Mouse (Mus musculus): ENCODE measurements at regions not wholly inside any gene's neighbourhood (a gene's known extent, or its start where the extent isn't known, plus 50 kb on each side); places are given as distances from the start of the nearest gene placed in this dataset.
"Not testable (repeated sequence)": the region's sequence is repeated elsewhere in the genome, so short reads cannot be mapped to it uniquely, and the experiment has no call there.

DNA sequence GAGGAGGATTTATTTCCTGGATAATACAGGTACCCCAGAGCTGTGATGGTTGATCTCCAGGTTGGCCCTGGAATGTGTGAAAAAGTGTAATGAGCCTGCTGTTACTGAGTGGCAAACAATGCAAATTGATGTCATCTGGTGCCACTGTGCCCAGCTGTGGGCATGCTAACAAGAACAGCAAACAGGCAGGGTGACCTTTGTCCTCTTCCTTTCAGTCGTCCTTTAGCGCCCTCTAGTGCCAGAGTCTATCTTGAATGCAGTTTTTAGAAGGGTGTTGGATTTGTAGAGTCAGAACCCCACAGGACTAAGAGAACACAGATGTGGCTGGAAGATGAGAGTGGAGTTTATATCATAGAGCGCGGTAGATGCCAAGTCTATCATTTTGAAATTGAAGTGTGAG, 164.3 kb downstream of the Sdhaf3 start:
- DNase-seq: peak; percentile 34

- no peak for DNase-seq
Observed at GRCm38 (mm10) chr6:7133042-7133441, 177.2 kb downstream of the Sdhaf3 start.

DNA sequence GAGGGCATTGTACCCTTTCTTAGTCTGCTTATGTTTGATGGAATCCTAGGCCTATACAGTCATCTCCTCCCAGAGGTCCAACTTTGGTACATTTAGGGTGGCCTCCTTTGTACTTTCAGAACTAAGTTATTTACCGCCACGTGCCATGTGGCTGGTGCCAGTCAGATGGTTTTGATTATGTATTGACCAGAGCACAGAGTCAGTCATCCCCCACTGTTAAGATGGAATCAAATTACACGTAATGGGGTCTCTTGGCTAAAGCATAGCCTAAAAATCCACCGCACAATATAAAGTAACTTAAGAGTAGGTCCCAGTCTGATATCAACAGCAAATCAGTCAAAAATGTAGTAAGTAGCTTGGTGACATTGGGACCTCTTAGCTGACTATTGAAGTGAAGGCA, 178.3 kb downstream of the Sdhaf3 start:
- DNase-seq: no peak

DNA sequence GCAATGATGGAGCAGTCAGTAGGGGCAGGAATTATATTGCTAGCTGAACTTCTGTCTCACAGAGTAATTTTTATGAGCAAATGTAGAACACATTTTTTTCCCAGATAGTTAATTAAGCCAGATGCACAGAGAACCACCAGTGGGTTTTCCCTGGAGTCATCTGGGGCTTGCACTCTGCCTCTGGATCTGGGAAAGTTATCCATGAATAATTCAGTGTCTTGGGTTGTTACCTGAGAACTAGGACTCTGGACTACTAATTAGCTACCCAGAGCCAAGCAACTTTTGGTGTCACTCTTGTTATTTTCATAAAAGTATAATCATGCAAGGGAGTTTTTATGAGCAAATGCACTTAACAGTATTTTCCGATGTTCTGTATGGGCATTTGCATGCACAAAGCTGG, 179.1 kb downstream of the Sdhaf3 start:
- DNase-seq: no peak

- DNase-seq: no peak
Observed at GRCm38 (mm10) chr6:7181711-7182110, 225.9 kb downstream of the Sdhaf3 start.

GRCm38 (mm10) chr6:7199046-7199599, 243.3 kb downstream of the Sdhaf3 start:
- no peak for DNase-seq

DNA sequence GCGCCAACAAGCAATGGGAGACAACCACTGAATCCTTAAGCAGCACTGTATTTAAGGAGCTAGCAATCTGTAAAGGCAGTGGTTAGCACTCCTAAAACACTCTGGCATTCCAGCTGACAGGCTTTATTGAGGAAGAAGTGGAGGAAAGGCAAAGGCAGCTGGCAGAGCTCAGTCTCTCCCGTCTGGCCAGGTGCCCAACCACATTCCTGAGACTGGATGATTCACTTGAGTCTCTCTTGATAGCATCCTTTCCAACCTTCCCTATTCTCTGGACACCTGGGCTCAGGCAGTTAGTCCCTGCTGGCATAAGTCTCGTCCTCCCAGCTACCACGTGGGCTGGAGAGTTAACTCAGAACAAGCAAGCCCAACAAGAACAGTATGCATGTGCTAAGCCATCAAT, 260.1 kb downstream of the Sdhaf3 start:
- DNase-seq: peak; percentile 2

- no peak for DNase-seq
Observed at GRCm38 (mm10) chr6:7252286-7252685, 296.5 kb downstream of the Sdhaf3 start.

- DNase-seq: no peak
Observed at GRCm38 (mm10) chr6:7277431-7277830, 277.2 kb upstream of the Tac1 start.

- no peak for DNase-seq
Observed at GRCm38 (mm10) chr6:7306956-7307355, 247.7 kb upstream of the Tac1 start.

- DNase-seq: no peak
Observed at GRCm38 (mm10) chr6:7313496-7313895, 241.2 kb upstream of the Tac1 start.

- DNase-seq: no peak
Observed at GRCm38 (mm10) chr6:7326974-7327373, 227.7 kb upstream of the Tac1 start.

GRCm38 (mm10) chr6:7356634-7357033, 198.0 kb upstream of the Tac1 start:
- DNase-seq: peak; percentile 2

DNA sequence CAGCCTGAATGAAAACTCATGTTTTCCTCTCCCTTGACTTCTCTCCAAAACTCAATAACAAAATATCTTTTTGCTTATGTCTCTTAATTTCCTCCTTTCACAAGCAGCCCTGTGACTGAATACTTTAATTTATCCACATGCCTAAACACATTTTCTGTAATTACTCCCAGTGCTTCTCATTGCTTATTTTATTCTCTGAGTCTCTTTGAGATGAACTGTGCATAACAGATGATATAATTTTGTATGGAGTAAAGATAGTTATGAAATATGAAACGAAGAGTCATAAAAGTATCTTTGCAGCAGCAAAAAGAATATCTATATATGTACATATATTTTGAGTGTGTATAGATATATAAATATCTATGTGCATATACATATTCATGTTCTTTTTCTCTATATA, 187.5 kb upstream of the Tac1 start:
- DNase-seq: no peak

DNA sequence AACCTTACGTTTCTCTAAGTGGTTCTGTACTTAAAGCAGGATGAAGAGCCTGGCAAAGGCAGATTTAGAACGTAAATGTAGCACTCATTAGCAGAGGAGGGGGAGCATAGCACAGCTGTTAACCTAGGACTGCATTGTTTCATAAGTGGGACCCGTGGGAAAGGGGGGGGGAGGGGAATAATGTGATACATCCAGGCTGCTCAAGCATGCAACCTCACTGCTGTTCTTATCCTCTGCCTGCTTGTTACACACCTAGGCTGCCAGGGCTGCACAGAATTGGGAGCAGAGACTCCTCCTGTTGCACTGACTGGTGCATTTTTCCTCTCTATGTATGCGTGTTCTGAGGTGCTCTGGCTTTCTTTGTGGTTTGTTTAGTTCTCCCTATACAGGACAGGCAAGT, 180.1 kb upstream of the Tac1 start:
- DNase-seq: no peak

GRCm38 (mm10) chr6:7375851-7376250, 178.8 kb upstream of the Tac1 start:
- no peak for DNase-seq

GRCm38 (mm10) chr6:7378651-7379050, 176.0 kb upstream of the Tac1 start:
- DNase-seq: no peak

- DNase-seq: no peak
Observed at GRCm38 (mm10) chr6:7424731-7425130, 129.9 kb upstream of the Tac1 start.

DNA sequence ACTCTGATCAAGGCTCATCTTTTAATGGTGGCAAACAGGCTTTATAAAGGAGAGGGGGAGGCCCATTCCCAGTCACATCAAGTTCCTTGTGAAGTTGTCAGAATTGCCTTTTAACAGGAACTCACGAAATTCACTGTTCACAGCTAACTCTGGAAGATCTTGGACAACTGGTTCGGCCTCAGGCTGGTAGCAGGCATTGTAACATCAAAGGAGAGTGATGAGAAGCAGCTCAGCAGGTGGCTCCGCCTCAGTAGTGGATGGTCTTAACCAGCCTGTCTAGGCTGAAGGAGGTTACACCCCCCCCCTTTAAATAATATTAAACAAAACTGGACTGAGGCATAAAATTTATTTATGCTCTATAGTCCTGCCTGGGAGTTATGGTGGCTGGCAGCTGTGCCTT, 113.0 kb upstream of the Tac1 start:
- DNase-seq: no peak

- not testable (repeated sequence) for DNase-seq
Observed at GRCm38 (mm10) chr6:7442286-7442685, 112.4 kb upstream of the Tac1 start.

DNA sequence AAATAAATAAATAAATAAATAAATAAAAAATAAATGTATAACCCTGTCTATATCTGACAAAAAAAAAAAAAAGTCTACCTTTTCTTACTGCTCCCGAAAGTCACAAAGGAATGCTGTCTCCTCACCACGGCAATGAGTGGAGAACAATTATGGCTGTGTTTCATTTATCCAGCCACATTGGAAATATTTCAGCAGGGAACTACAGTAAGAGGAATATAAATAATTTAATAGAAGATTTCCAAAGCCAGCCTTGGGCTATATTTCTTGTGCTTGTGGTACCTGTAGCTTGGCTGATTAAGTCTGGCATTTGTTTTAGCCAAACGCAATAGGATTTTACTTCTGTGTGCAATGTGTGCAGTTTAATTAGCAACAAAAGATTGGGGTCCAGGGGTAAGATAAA, 98.8 kb upstream of the Tac1 start:
- no peak for DNase-seq

- DNase-seq: peak; percentile 2
Observed at GRCm38 (mm10) chr6:7463896-7464295, 90.8 kb upstream of the Tac1 start.

DNA sequence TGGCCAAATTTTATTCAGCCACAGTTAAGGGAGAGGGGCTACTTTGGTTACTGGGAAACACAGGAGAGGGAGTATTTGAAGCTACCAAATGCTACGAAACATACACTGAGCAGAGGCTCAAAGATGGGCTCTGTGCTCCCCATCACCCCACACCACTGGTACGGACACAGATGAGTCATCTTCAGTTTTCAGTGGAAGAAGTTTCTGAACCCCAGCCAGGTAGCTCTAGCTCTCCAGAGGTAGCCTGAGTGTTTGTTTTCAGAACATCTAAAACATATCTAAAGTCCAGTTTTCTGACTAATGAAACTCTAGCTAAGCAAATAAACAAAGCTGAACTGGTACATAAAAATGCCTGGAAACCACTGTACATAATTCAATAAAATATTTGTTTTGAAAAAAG, 90.3 kb upstream of the Tac1 start:
- DNase-seq: no peak

GRCm38 (mm10) chr6:7472366-7473026, 82.2 kb upstream of the Tac1 start:
- DNase-seq: peak; percentile 3

- DNase-seq: no peak
Observed at GRCm38 (mm10) chr6:7473730-7474129, 80.9 kb upstream of the Tac1 start.
